Mouse (Mus musculus) ovary, postnatal 36 days (tissue): ENCODE results near the gene Fat1.
A peak's percentile ranks its signal among the peaks of the same experiment; 100 is the strongest.

Experiments
- DNase-seq: peaks from one replicate; pipeline ENCODE4 v3.0.0; 2022; ENCODE audit warnings: low spot score, mixed read lengths

The Fat1 gene

GRCm38 (mm10) chr8:44934850-44935497 is at the start of gene Fat1:
Fat1 (plus strand) TSS chr8:44935447.
- peak; percentile 93 for DNase-seq

GRCm38 (mm10) chr8:44894626-44895025 is 40.6 kb upstream of the Fat1 start:
- no peak for DNase-seq

GRCm38 (mm10) chr8:44899575-44899991 is 35.7 kb upstream of the Fat1 start:
- no peak for DNase-seq

GRCm38 (mm10) chr8:44911126-44911903 is 23.9 kb upstream of the Fat1 start:
- no peak for DNase-seq

- no peak for DNase-seq
These were observed 15.7 kb upstream of the Fat1 start for GRCm38 (mm10) chr8:44919487-44920082.

GRCm38 (mm10) chr8:44920379-44921032 is 14.7 kb upstream of the Fat1 start:
- no peak for DNase-seq

GRCm38 (mm10) chr8:44924995-44925394 is 10.3 kb upstream of the Fat1 start:
- no peak for DNase-seq

- DNase-seq: no peak
These were observed 5.2 kb upstream of the Fat1 start for GRCm38 (mm10) chr8:44930058-44930457.

GRCm38 (mm10) chr8:44932546-44933342 is 2.5 kb upstream of the Fat1 start:
- DNase-seq: no peak

- no peak for DNase-seq
These were observed 1.8 kb upstream of the Fat1 start for GRCm38 (mm10) chr8:44933478-44933877.

GRCm38 (mm10) chr8:44934416-44934815 is 831 bp upstream of the Fat1 start:
- no peak for DNase-seq

- peak; percentile 87 for DNase-seq
These were observed 494 bp downstream of the Fat1 start for GRCm38 (mm10) chr8:44935741-44936140.

- no peak for DNase-seq
These were observed 1.3 kb downstream of the Fat1 start for GRCm38 (mm10) chr8:44936481-44936961.

- peak; percentile 75 for DNase-seq
These were observed 2.0 kb downstream of the Fat1 start for GRCm38 (mm10) chr8:44937141-44937825.

GRCm38 (mm10) chr8:44937905-44938642 is 2.8 kb downstream of the Fat1 start:
- peak; percentile 97 for DNase-seq

GRCm38 (mm10) chr8:44938643-44938979 is 3.4 kb downstream of the Fat1 start:
- no peak for DNase-seq

- no peak for DNase-seq
These were observed 10.3 kb downstream of the Fat1 start for GRCm38 (mm10) chr8:44945577-44945976.

GRCm38 (mm10) chr8:44948597-44948996 is 13.3 kb downstream of the Fat1 start:
- no peak for DNase-seq

GRCm38 (mm10) chr8:44960455-44960854 is 25.2 kb downstream of the Fat1 start:
- no peak for DNase-seq

- DNase-seq: no peak
These were observed 25.7 kb downstream of the Fat1 start for GRCm38 (mm10) chr8:44960906-44961305.
